Mouse (Mus musculus): ENCODE results near the gene Rbfox1.

- no peak for TF ChIP-seq CTCF (IDR thresholded peaks at IDR 0.05; ENCODE audit: extremely low read depth, insufficient read depth, low read length)
- TF ChIP-seq POLR2A (IDR thresholded peaks at IDR 0.05; ENCODE audit: extremely low read depth, insufficient read depth, low read length), result no peak
These were observed 1190.6 kb downstream of the Rbfox1 start for GRCm38 (mm10) chr16:7075749-7076148.

Data from cortical plate, adult 2 months (tissue).